Mouse (Mus musculus): ENCODE measurements at regions not wholly inside any gene's neighbourhood (a gene's known extent, or its start where the extent isn't known, plus 50 kb on each side); places are given as distances from the start of the nearest gene placed in this dataset.

- Histone ChIP-seq H3K4me3 (no peak overlapping the region), H3K4me2 (no peak overlapping the region), H3K27me3 (no peaks in the 10 kb centered on the region), H3K36me3 (ENCODE audit: poor library complexity, severe bottlenecking) (no peaks in the 10 kb centered on the region), H3K9ac (no peak overlapping the region), H3K9me3 (replicated peaks) (no peaks in the 10 kb centered on the region), H3K4me1 (no peaks in the 10 kb centered on the region), H3K27ac (no peak overlapping the region)
- no peak for ATAC-seq
- WGBS = 92% methylated on average over 4 of the region's 4 CpGs
Measured at GRCm38 (mm10) chr4:68312751-68313150, 641.4 kb downstream of the Brinp1 start.

GRCm38 (mm10) chr4:68284845-68285244, 669.4 kb downstream of the Brinp1 start:
- ATAC-seq = no peak
- Histone ChIP-seq H3K4me3 (no peak overlapping the region), H3K36me3 (ENCODE audit: poor library complexity, severe bottlenecking) (no peaks in the 10 kb centered on the region), H3K27me3 (no peaks in the 10 kb centered on the region), H3K4me2 (no peak overlapping the region), H3K9me3 (replicated peaks) (no peaks in the 10 kb centered on the region), H3K4me1 (no peaks in the 10 kb centered on the region), H3K27ac (no peak overlapping the region), H3K9ac (no peak overlapping the region)
- WGBS = 89% methylated on average over 1 of the region's 1 CpGs

DNA sequence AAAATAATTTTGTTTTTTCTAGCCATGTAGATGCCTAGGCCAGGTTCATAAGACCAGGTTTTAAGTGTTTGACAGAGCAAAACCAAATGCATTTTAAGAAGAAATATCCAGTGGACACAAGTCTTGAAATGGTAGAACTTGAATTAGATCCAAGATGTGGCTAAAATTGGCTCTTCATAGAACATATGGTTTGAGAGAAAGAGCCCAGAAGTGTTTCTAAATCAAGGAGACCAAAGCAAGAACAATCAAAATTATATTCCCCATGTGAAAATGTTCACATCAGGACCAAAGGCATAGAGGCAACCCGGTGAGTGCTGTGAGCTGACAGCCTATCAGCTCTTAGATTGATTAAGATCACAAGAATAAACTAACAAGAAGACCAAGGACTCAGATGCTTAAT, 673.3 kb downstream of the Brinp1 start:
- no peaks in the 10 kb centered on the region for H3K9me3 ChIP-seq (replicated peaks)
- no peaks in the 10 kb centered on the region for H3K27me3 ChIP-seq
- no peak overlapping the region for H3K27ac ChIP-seq
- no peak for ATAC-seq
- H3K9ac ChIP-seq = no peak overlapping the region
- no peaks in the 10 kb centered on the region for H3K36me3 ChIP-seq (ENCODE audit: poor library complexity, severe bottlenecking)
- no peaks in the 10 kb centered on the region for H3K4me1 ChIP-seq
- WGBS = 86% methylated on average over 1 of the region's 1 CpGs
- H3K4me3 ChIP-seq = no peak overlapping the region
- H3K4me2 ChIP-seq = no peak overlapping the region

DNA sequence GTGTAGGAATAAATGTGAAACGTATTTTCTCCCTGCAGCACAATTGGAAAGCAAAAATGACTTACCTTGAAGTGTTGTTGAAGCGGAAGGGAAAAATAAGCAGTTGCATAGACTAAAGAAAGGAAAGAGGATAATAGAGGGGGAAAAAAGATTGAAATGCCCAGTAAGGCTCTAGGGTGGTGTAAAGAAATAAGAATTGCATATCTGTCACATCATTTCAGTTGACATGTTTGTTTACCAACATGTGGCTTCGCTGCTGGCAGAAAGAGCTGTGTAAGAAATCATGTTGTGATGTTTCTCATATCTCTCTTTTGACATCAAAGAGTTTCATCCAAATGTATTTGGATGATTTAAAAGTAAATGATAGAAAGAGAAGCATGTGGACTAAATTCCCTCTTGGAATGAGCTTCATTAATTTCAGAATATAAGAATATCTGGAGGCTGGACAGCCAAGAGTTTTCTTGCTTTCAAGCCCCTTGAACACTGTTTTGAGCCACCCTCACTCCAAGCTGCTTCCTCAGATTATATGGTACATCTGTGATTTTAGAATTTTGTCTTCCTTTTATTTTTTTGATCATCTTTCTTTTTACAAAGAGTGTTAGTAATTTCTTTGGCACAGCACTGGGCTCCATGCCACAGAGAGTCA, 679.0 kb downstream of the Brinp1 start:
- no peaks in the 10 kb centered on the region for H3K36me3 ChIP-seq (ENCODE audit: poor library complexity, severe bottlenecking)
- H3K4me3 ChIP-seq = no peak overlapping the region
- H3K27me3 ChIP-seq = no peaks in the 10 kb centered on the region
- no peaks in the 10 kb centered on the region for H3K4me1 ChIP-seq
- WGBS = 90% methylated on average over 3 of the region's 3 CpGs
- H3K9me3 ChIP-seq (replicated peaks) = no peaks in the 10 kb centered on the region
- no peak overlapping the region for H3K9ac ChIP-seq
- no peak for ATAC-seq
- H3K4me2 ChIP-seq = no peak overlapping the region
- no peak overlapping the region for H3K27ac ChIP-seq
